Mouse (Mus musculus) brain, embryonic 14.5 days (tissue): ENCODE results near the gene Hltf.

ENCODE experiments used
- CTCF ChIP-seq: fragments of 200-500 bp; IDR thresholded peaks from 2 replicates; pipeline ENCODE4 v1.5.1; 2012; ENCODE audit warnings: inconsistent platforms, mild to moderate bottlenecking, moderate library complexity, borderline replicate concordance; ENCODE audit not compliant: insufficient read depth, insufficient read length; ENCODE audit errors: extremely low read depth
- POLR2A ChIP-seq: fragments of 200-500 bp; IDR thresholded peaks from 2 replicates; pipeline ENCODE4 v1.6.1; 2012; ENCODE audit warnings: mild to moderate bottlenecking, inconsistent platforms, borderline replicate concordance; ENCODE audit not compliant: poor library complexity, insufficient read depth, insufficient read length, severe bottlenecking; ENCODE audit errors: extremely low read depth

DNA sequence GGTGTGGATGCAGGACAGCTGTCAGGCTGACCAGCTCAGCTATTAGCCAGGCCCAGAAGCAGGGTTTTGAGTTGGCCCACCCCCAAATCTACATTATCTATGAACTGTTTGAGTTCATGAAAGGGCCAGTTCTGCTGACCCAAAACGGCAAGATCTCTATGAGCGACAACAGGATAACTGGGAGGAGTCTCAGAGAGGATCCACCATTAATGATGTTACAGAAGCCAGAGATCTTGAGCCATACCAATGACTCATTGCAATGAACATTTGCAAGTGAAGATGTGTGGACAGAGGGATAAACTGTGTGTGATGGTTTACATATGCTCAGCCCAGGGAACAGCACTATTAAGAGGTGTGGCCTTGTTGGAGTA, 73.7 kb downstream of the Hltf start:
- TF ChIP-seq CTCF (no peak), POLR2A (no peak)
